Mouse (Mus musculus) midbrain, embryonic 16.5 days (tissue): ENCODE data around the gene Cds2. TPM values are rescaled to one million over a fixed set of nuclear protein-coding genes. Genes with fewer than 3 reads are reported as not detected.
"Not testable (repeated sequence)": the region's sequence is repeated elsewhere in the genome, so short reads cannot be mapped to it uniquely, and the experiment has no call there.

Source experiments
- ATAC-seq: fragments of 200-750 bp; cut with Nextera tagmentation; 2 replicates; pipeline ENCODE4 v1.8.0; 2017; ENCODE audit warnings: moderate TSS enrichment
- H3K27ac ChIP-seq: fragments of 300-500 bp; sonication (generic); 2 replicates; pipeline ENCODE4 v1.5.1; 2014; ENCODE audit warnings: mild to moderate bottlenecking, low read length, mixed read lengths
- H3K27me3 ChIP-seq: fragments of 300-500 bp; sonication (generic); 2 replicates; pipeline ENCODE4 v1.6.1; 2014; ENCODE audit warnings: low read depth, low read length, mixed read lengths; ENCODE audit not compliant: control insufficient read depth, insufficient read depth
- H3K36me3 ChIP-seq: fragments of 300-500 bp; sonication (generic); 2 replicates; pipeline ENCODE4 v1.6.1; 2014; ENCODE audit warnings: mild to moderate bottlenecking, low read length, moderate library complexity, mixed read lengths; ENCODE audit not compliant: control insufficient read depth, insufficient read depth
- H3K4me1 ChIP-seq: fragments of 300-500 bp; sonication (generic); 2 replicates; pipeline ENCODE4 v1.6.1; 2014; ENCODE audit warnings: mild to moderate bottlenecking, low read length, mixed read lengths; ENCODE audit not compliant: control insufficient read depth, insufficient read depth
- H3K4me2 ChIP-seq: fragments of 300-500 bp; sonication (generic); 2 replicates; pipeline ENCODE4 v1.6.1; 2014; ENCODE audit warnings: mild to moderate bottlenecking, low read length, mixed read lengths
- H3K4me3 ChIP-seq: fragments of 300-500 bp; sonication (generic); 2 replicates; pipeline ENCODE4 v1.5.1; 2014; ENCODE audit warnings: low read depth, mild to moderate bottlenecking, low read length, moderate library complexity, mixed read lengths
- H3K9ac ChIP-seq: fragments of 300-500 bp; sonication (generic); 2 replicates; pipeline ENCODE4 v1.6.1; 2014; ENCODE audit warnings: low read depth, low read length, mixed read lengths
- H3K9me3 ChIP-seq: fragments of 300-500 bp; sonication (generic); replicated peaks from 2 replicates; pipeline ENCODE4 v1.6.1; 2014; ENCODE audit warnings: mild to moderate bottlenecking, low read length, mixed read lengths; ENCODE audit not compliant: control insufficient read depth, poor library complexity, severe bottlenecking
- WGBS: fragments of 180-500 bp; shearing (Covaris S2); extraction: QIAGEN DNeasy Blood & Tissue Kit; methylation state at CpG from one replicate; pipeline ENCODE4 v1.1.7; 2014; 5-methylcytosine and 5-hydroxymethylcytosine counted together
- polyA plus RNA-seq: library from polyadenylated mRNA; unstranded; fragments of >200 nt; fragmentation: Nextera tagmentation; extraction: Ambion mirVana; gene quantifications from 2 replicates; pipeline ENCODE4 v1.2.1, GENCODE M21; 2015

Cds2 gene
- 40.1 and 40.3 TPM in 2 replicates for polyA plus RNA-seq

DNA sequence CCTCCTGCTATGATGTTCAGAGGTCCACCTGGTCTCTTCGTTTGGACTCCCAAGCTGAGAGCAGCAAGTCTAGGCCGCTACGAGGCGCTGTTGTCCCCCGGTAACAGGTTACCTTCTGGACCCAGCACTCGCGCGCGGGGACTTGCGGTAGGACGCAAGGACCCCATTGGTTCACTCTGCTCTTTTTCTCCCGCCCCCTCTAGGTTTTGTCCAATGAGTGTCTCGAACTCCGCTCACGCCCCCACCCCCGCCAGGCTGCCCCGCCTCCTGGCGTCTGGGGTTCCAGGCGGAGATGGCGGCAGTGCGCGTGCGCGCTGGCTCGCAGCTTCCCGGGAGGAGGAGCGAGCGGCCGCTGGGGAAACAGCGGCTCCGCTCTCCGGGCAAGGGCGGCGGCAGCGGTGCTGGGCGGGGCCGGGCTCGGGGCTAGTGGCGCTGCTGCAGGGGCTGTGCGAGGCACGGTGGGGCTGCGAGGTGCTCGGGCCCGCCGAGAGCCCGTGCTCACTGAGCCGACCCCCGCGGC is at the start of gene Cds2:
Cds2 (plus strand) TSS at position 270 of the 520 bp plus-strand sequence.
- Histone ChIP-seq H3K9me3 (no peaks in the 10 kb centered on the region), H3K27ac (peak within 1 kb of the TSS; percentile 84), H3K27me3 (no peaks in the 10 kb centered on the region), H3K4me3 (peak within 1 kb of the TSS; percentile 97), H3K9ac (peak within 1 kb of the TSS; percentile 92), H3K4me2 (peak within 1 kb of the TSS; percentile 68), H3K36me3 (no peaks in the 10 kb centered on the region), H3K4me1 (peaks cover 10% of the 10 kb centered on the region)
- WGBS = under 1% methylated on average over 47 of the region's 49 CpGs
- ATAC-seq = peak; percentile 98

DNA sequence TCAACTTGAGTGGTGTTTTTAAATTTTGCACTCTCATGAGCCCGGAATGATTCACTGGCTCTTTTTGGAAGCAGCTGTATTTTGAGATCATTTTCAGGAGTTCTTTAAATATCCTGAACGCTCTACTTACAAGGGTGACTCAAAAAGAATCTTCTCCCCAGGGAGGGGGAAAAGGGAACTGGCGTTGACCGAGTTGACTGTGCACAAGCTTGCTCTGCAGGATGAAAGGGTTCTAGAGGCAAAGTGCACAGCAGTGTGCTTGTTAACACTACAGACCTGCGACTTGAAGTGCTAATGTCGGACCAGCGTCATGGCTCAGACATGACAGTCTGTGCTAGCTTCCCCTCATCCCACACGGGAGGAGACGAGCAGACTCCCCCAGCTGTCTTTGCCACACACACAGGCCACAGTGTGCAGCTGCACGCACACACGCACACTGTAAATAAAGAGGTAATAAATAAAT is 41.3 kb upstream of the Cds2 start:
- Histone ChIP-seq H3K9me3 (no peaks in the 10 kb centered on the region), H3K4me1 (no peaks in the 10 kb centered on the region), H3K27ac (no peak overlapping the region), H3K36me3 (no peaks in the 10 kb centered on the region), H3K27me3 (no peaks in the 10 kb centered on the region), H3K9ac (no peak overlapping the region), H3K4me2 (no peak overlapping the region), H3K4me3 (no peak overlapping the region)
- WGBS = 68% methylated on average over 11 of the region's 11 CpGs
- ATAC-seq = no peak

DNA sequence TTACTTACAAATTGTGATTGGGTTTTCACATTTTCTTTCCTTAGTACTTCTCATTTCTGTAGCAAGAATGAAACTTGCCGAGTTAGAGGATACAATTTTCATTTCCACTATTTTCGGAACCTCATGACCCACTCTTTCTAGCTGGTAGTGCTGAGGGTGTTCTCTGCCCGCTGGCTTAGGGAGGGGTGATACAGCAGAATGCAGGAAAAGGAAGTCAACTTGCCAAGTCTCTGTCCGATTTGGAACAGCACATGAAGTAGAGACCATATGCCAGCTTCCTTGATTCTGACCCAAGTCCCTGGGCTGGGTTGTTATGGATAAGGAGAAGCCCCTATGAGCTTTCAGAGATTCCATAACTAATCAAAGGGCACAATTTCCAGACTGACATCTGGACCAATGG is 38.6 kb upstream of the Cds2 start:
- WGBS = 91% methylated on average over 4 of the region's 4 CpGs
- H3K27ac ChIP-seq = no peak overlapping the region

DNA sequence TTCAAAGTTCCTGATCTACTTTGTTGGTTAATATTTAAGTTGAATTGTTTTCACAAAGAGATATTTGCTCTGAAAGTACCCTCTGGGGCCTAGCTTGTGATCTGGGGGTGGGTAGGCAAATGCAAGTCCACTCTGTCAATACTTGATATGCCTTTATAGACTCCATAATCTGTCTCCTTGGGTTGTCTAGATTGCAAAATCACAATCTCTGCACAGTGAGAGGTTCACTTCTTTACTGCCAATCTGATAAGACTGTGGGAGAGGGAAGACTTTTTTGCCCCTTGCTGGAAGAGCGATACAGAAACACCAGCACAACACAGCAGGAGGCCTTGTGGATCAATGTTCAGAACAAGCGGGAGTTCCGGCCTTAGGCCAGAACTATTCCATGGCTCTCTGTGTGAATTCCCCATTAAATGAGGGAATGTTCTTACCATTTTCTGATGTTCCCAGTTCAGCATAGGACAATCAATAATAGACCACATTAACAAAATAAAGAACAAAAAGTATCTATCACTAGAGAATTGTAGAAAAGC is 30.5 kb upstream of the Cds2 start:
- Histone ChIP-seq H3K27ac (no peak overlapping the region), H3K9ac (no peak overlapping the region), H3K36me3 (no peaks in the 10 kb centered on the region), H3K27me3 (no peaks in the 10 kb centered on the region), H3K4me1 (no peaks in the 10 kb centered on the region), H3K4me3 (no peak overlapping the region), H3K9me3 (no peaks in the 10 kb centered on the region), H3K4me2 (no peak overlapping the region)
- no peak for ATAC-seq
- 61% methylated on average over 3 of the region's 3 CpGs for WGBS

More for the DNA sequence above, 38.6 kb upstream of the Cds2 start:
- Histone ChIP-seq H3K4me1 (no peaks in the 10 kb centered on the region), H3K27me3 (no peaks in the 10 kb centered on the region), H3K4me2 (no peak overlapping the region), H3K36me3 (no peaks in the 10 kb centered on the region), H3K9ac (no peak overlapping the region), H3K9me3 (no peaks in the 10 kb centered on the region), H3K4me3 (no peak overlapping the region)
- no peak for ATAC-seq

DNA sequence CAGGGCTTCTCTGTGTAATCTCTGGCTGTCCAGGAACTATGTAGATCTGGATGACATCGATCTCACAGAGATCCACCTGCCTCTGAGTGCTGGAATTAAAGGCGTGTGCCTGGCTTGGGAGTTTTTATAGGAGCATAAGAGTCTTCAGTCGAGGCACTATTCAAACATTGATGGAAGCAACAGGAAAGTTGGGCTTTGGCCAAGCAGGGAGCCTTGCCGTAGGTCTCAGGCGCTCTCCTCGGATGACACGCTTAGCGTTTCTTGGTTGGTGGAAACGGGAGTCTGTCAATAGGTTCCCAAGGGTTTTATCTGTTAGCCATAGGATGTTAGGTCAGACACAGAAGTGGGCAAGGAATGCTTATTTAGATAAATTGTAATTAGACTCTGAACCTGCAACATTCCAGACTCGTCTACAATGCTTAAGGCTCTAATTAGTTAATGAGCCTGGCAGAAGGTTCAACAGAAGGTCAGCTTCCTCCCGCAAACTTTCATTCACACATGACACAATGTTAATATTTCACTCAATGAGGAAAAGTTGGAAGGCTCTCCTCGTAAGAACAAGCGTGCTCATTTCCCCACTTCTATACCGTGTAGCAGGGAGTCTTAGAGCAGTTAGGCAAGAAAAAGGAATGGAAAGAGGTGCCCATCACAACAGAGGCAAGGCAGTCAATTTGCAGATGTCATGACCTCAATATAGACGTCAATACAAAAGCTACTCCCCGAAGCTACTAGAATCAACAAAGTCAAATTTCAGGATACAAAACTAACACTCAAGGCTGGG is 28.8 kb upstream of the Cds2 start:
- no peak overlapping the region for H3K4me2 ChIP-seq

DNA sequence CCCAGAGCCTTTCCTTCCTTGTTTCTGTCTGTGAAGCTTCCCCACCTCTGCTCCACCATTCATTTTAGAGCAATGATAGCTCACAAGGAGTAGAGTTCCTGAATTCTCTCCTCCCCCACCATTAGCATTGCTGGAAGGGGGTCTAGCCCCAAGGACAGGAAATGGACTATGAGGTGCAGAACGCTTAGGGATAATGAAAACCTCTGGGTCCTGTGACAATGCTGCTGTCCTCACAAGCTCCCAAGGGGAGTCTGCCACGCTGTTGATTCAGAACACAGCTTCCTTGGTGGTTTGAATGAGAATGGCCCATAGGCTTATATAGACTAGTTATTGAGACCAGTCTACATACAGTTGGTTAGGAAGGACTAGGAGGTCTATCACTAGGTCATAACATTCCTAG is 27.7 kb upstream of the Cds2 start:
- no peak overlapping the region for H3K27ac ChIP-seq
- H3K9me3 ChIP-seq = no peaks in the 10 kb centered on the region
- H3K4me1 ChIP-seq = no peaks in the 10 kb centered on the region
- H3K9ac ChIP-seq = no peak overlapping the region
- no peaks in the 10 kb centered on the region for H3K27me3 ChIP-seq
- no peak overlapping the region for H3K4me2 ChIP-seq
- WGBS = 62% methylated on average over 2 of the region's 2 CpGs
- no peak for ATAC-seq
- no peaks in the 10 kb centered on the region for H3K36me3 ChIP-seq
- H3K4me3 ChIP-seq = no peak overlapping the region

More for the DNA sequence above, 28.8 kb upstream of the Cds2 start:
- no peak overlapping the region for H3K27ac ChIP-seq
- H3K4me1 ChIP-seq = no peaks in the 10 kb centered on the region
- no peak overlapping the region for H3K9ac ChIP-seq
- no peaks in the 10 kb centered on the region for H3K27me3 ChIP-seq
- H3K36me3 ChIP-seq = no peaks in the 10 kb centered on the region
- ATAC-seq = no peak
- 85% methylated on average over 16 of the region's 16 CpGs for WGBS
- no peaks in the 10 kb centered on the region for H3K9me3 ChIP-seq
- no peak overlapping the region for H3K4me3 ChIP-seq

DNA sequence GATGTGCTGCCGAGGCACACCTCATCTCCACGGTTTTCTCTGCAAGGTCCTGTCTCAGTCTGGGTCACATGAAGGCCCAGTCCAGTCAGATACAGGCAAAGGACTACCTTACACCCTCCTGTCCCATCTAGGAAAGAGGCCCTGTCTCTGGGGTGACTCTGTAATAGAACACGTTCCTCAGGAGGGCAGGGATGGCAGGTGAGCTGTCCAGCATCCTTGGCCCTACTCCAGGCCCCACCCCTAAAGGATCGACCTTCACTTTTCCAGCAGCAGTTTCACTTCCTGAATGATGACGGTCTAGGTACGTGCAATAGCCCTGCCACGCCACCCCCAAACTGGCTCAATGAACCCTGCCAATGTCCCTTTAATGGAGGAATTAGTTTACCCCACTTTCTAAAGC is 27.0 kb upstream of the Cds2 start:
- 83% methylated on average over 7 of the region's 7 CpGs for WGBS
- no peak overlapping the region for H3K27ac ChIP-seq
- H3K4me2 ChIP-seq = no peak overlapping the region

DNA sequence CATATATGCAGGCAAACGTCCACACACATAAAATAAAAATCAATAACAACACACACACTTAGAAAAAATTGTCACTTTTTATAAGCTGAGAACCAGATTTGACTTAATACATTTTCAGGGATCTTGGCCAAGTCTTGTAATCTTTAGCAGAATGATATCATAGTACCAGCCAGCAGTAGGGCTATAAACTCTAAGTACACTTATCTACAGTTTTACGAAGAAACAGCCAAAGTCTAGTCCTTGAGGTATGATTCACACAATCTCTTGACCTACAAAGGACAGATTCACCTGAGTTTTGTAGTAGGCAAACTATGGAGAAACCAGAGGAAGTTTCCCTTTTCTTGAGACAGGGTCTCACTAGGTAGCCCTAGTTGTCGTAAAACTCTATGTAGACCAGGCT is 23.5 kb upstream of the Cds2 start:
- not testable (repeated sequence) for H3K4me2 ChIP-seq, H3K9me3 ChIP-seq, ATAC-seq, H3K27ac ChIP-seq, H3K36me3 ChIP-seq, H3K9ac ChIP-seq, H3K27me3 ChIP-seq, H3K4me3 ChIP-seq, H3K4me1 ChIP-seq
- 88% methylated on average over 3 of the region's 3 CpGs for WGBS

More for the DNA sequence above, 27.0 kb upstream of the Cds2 start:
- Histone ChIP-seq H3K36me3 (no peaks in the 10 kb centered on the region), H3K4me3 (no peak overlapping the region), H3K9ac (no peak overlapping the region), H3K9me3 (no peaks in the 10 kb centered on the region), H3K4me1 (no peaks in the 10 kb centered on the region), H3K27me3 (no peaks in the 10 kb centered on the region)
- ATAC-seq = no peak

DNA sequence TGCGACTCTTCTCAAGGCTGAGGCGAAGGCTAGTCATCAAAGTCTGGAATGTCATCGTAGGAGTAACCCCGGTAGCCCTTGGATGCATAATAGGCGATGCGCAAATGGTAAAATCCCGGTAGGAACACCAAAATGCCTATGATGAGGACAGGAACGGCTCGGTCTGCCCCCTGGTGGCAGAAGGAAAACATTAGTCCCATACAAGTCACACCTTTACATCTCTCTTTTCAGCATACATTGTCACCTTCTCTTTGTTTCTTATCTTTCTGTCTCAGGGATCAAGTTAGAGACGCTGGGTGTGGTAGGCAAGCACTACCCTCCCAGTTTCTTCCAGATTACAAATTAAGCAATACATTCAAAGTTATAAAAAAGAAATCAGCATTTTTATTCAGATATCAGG is 22.5 kb upstream of the Cds2 start:
- not testable (repeated sequence) for H3K4me3 ChIP-seq, H3K4me1 ChIP-seq, H3K36me3 ChIP-seq, H3K27ac ChIP-seq, H3K4me2 ChIP-seq, H3K9me3 ChIP-seq, ATAC-seq, H3K9ac ChIP-seq, H3K27me3 ChIP-seq
- WGBS = 38% methylated on average over 7 of the region's 10 CpGs
